Mouse (Mus musculus): ENCODE results near the gene Ofcc1.

- no peak for TF ChIP-seq CTCF (IDR thresholded peaks at IDR 0.05; ENCODE audit: borderline replicate concordance, control insufficient read depth, extremely low read depth, insufficient read depth, low read length, poor library complexity)
- no peak for TF ChIP-seq POLR2A (IDR thresholded peaks at IDR 0.05; ENCODE audit: control insufficient read depth, extremely low read depth, insufficient read depth, low read length, poor library complexity)
Observed at GRCm38 (mm10) chr13:40022609-40023008, 338.6 kb downstream of the Ofcc1 start.
